Mouse (Mus musculus) MEL (cell line): Measurements from ENCODE around the gene Efs. TPM values are rescaled to one million over a fixed set of nuclear protein-coding genes. Genes with fewer than 3 reads are reported as not detected.

Experiments
- DNase-seq: peaks from one replicate; pipeline ENCODE4 v3.0.0; 2011; ENCODE audit warnings: low read depth, low spot score
- H3K27ac ChIP-seq: 2 replicates; pipeline ENCODE4 v1.5.1; 2012; ENCODE audit warnings: low read depth, mild to moderate bottlenecking, control low read depth, low read length, moderate library complexity; ENCODE audit not compliant: control insufficient read depth
- H3K27me3 ChIP-seq, 2 experiments: fragments of 150-350 bp in 1 of 2; sonication (generic) in 1 of 2; 2 replicates each; pipeline ENCODE4 v1.6.1; 2012; ENCODE audit warnings: low read length in 2 of 2, mild to moderate bottlenecking in 2 of 2, improper control_type of control experiment in 1 of 2, moderate library complexity in 1 of 2; ENCODE audit not compliant: insufficient read depth in 2 of 2, control insufficient read depth in 1 of 2
- H3K36me3 ChIP-seq, 2 experiments: 2 replicates each; pipeline ENCODE4 v1.6.1; 2012 to 2014; ENCODE audit warnings: low read length in 2 of 2, improper control_type of control experiment in 1 of 2, inconsistent platforms in 1 of 2, mild to moderate bottlenecking in 1 of 2; ENCODE audit not compliant: insufficient read depth in 2 of 2, control insufficient read depth in 1 of 2
- H3K4me1 ChIP-seq, 2 experiments: fragments of 150-350 bp in 1 of 2; sonication (generic) in 1 of 2; 2 replicates each; pipeline ENCODE4 v1.6.1; 2012; ENCODE audit warnings: low read length in 2 of 2, improper control_type of control experiment in 1 of 2, mild to moderate bottlenecking in 1 of 2; ENCODE audit not compliant: insufficient read depth in 2 of 2, control insufficient read depth in 1 of 2
- H3K4me3 ChIP-seq, 2 experiments: fragments of 150-350 bp in 1 of 2; sonication (generic) in 1 of 2; 2 replicates each; pipeline ENCODE4 v1.5.1; 2012; ENCODE audit warnings: low read depth in 2 of 2, low read length in 2 of 2, mild to moderate bottlenecking in 2 of 2, moderate library complexity in 2 of 2, control low read depth in 1 of 2, improper control_type of control experiment in 1 of 2; ENCODE audit not compliant: control insufficient read depth in 1 of 2, insufficient read depth in 1 of 2
- H3K79me2 ChIP-seq: 2 replicates; pipeline ENCODE4 v1.6.1; 2012; ENCODE audit warnings: mild to moderate bottlenecking, low read length, moderate library complexity; ENCODE audit not compliant: control insufficient read depth, poor library complexity, insufficient read depth
- H3K9ac ChIP-seq: 2 replicates; pipeline ENCODE4 v1.6.1; 2012; ENCODE audit warnings: low read depth, mild to moderate bottlenecking, control low read depth, low read length, moderate library complexity; ENCODE audit not compliant: control insufficient read depth, poor library complexity, severe bottlenecking
- H3K9me3 ChIP-seq: fragments of 150-350 bp; sonication (generic); replicated peaks from 2 replicates; pipeline ENCODE4 v1.6.1; 2012; ENCODE audit warnings: mild to moderate bottlenecking, low read length, improper control_type of control experiment, moderate library complexity; ENCODE audit not compliant: insufficient read depth
- BHLHE40 ChIP-seq: IDR thresholded peaks from 2 replicates; pipeline ENCODE4 v1.6.1; 2012; ENCODE audit warnings: low read depth, mild to moderate bottlenecking, inconsistent platforms, low read length, improper control_type of control experiment, borderline replicate concordance
- CHD1 ChIP-seq: IDR thresholded peaks from 2 replicates; pipeline ENCODE4 v1.6.1; 2012; ENCODE audit warnings: low read depth, mild to moderate bottlenecking, inconsistent platforms, low read length, improper control_type of control experiment
- E2F4 ChIP-seq: IDR thresholded peaks from 2 replicates; pipeline ENCODE4 v1.6.1; 2011; ENCODE audit warnings: low read depth, low read length, improper control_type of control experiment, borderline replicate concordance
- ELF1 ChIP-seq: IDR thresholded peaks from 2 replicates; pipeline ENCODE4 v1.6.1; 2014; ENCODE audit warnings: low read depth, mild to moderate bottlenecking, inconsistent platforms, low read length, improper control_type of control experiment, moderate library complexity
- EP300 ChIP-seq, 2 experiments: IDR thresholded peaks; 2 replicates each; pipeline ENCODE4 v1.6.1; 2011; ENCODE audit warnings: improper control_type of control experiment in 2 of 2, low read length in 2 of 2, low read depth in 1 of 2, mild to moderate bottlenecking in 1 of 2
- ETS1 ChIP-seq: IDR thresholded peaks from 2 replicates; pipeline ENCODE4 v1.6.1; 2012; ENCODE audit warnings: low read depth, mild to moderate bottlenecking, inconsistent platforms, low read length, improper control_type of control experiment, moderate library complexity
- GABPA ChIP-seq: IDR thresholded peaks from 2 replicates; pipeline ENCODE4 v1.6.1; 2012; ENCODE audit warnings: low read depth, mild to moderate bottlenecking, inconsistent platforms, low read length, improper control_type of control experiment, moderate library complexity
- JUND ChIP-seq: IDR thresholded peaks from 2 replicates; pipeline ENCODE4 v1.6.1; 2011; ENCODE audit warnings: low read depth, mild to moderate bottlenecking, improper control_type of control experiment, low read length
- MAZ ChIP-seq: IDR thresholded peaks from 2 replicates; pipeline ENCODE4 v1.6.1; 2012; ENCODE audit warnings: low read depth, mild to moderate bottlenecking, inconsistent platforms, low read length, improper control_type of control experiment
- MEF2A ChIP-seq: IDR thresholded peaks from 2 replicates; pipeline ENCODE4 v1.6.1; 2014; ENCODE audit warnings: low read depth, mild to moderate bottlenecking, inconsistent platforms, low read length, improper control_type of control experiment; ENCODE audit not compliant: poor library complexity, insufficient replicate concordance, severe bottlenecking; ENCODE audit errors: extremely low read depth
- MYB ChIP-seq: IDR thresholded peaks from 2 replicates; pipeline ENCODE4 v1.6.1; 2011; ENCODE audit warnings: mild to moderate bottlenecking, low read depth, low read length, improper control_type of control experiment
- MYC ChIP-seq: IDR thresholded peaks from 2 replicates; pipeline ENCODE4 v1.6.1; 2011; ENCODE audit warnings: low read depth, mild to moderate bottlenecking, low read length, improper control_type of control experiment, moderate library complexity
- NELFE ChIP-seq: IDR thresholded peaks from 2 replicates; pipeline ENCODE4 v1.6.1; 2011; ENCODE audit warnings: low read depth, low read length, improper control_type of control experiment
- POLR2A ChIP-seq, 2 experiments: IDR thresholded peaks; 2 replicates each; pipeline ENCODE4 v1.6.1; 2011 to 2012; ENCODE audit warnings: low read length in 2 of 2, mild to moderate bottlenecking in 2 of 2, control low read depth in 1 of 2, improper control_type of control experiment in 1 of 2, low read depth in 1 of 2, moderate library complexity in 1 of 2; ENCODE audit not compliant: control insufficient read depth in 1 of 2, insufficient read depth in 1 of 2, poor library complexity in 1 of 2
- POLR2AphosphoS2 ChIP-seq: IDR thresholded peaks from 2 replicates; pipeline ENCODE4 v1.6.1; 2011; ENCODE audit warnings: low read length, improper control_type of control experiment
- POLR2AphosphoS5 ChIP-seq: IDR thresholded peaks from 2 replicates; pipeline ENCODE4 v1.6.1; 2012; ENCODE audit warnings: low read depth, borderline replicate concordance, mild to moderate bottlenecking, inconsistent platforms, low read length, moderate library complexity, mixed read lengths
- RCOR1 ChIP-seq: IDR thresholded peaks from 2 replicates; pipeline ENCODE4 v1.6.1; 2012; ENCODE audit warnings: low read depth, mild to moderate bottlenecking, inconsistent platforms, low read length, improper control_type of control experiment
- SIN3A ChIP-seq: IDR thresholded peaks from 2 replicates; pipeline ENCODE4 v1.6.1; 2012; ENCODE audit warnings: low read length, improper control_type of control experiment, inconsistent platforms
- SMC3 ChIP-seq: IDR thresholded peaks from 2 replicates; pipeline ENCODE4 v1.6.1; 2011; ENCODE audit warnings: low read depth, low read length, improper control_type of control experiment
- TAL1 ChIP-seq: IDR thresholded peaks from 2 replicates; pipeline ENCODE4 v1.6.1; 2012; ENCODE audit warnings: mild to moderate bottlenecking, inconsistent platforms, low read length, moderate library complexity, mixed read lengths
- TBP ChIP-seq: IDR thresholded peaks from 2 replicates; pipeline ENCODE4 v1.8.0; 2011; ENCODE audit warnings: low read depth, low read length, improper control_type of control experiment
- UBTF ChIP-seq: IDR thresholded peaks from 2 replicates; pipeline ENCODE4 v1.6.1; 2012; ENCODE audit warnings: low read depth, mild to moderate bottlenecking, inconsistent platforms, low read length, improper control_type of control experiment, moderate library complexity, borderline replicate concordance; ENCODE audit not compliant: insufficient read depth
- USF1 ChIP-seq: IDR thresholded peaks from 2 replicates; pipeline ENCODE4 v1.6.1; 2014; ENCODE audit warnings: low read depth, mild to moderate bottlenecking, inconsistent platforms, low read length, improper control_type of control experiment, moderate library complexity
- USF2 ChIP-seq, 2 experiments: IDR thresholded peaks; 2 replicates each; pipeline ENCODE4 v1.6.1; 2011 to 2012; ENCODE audit warnings: improper control_type of control experiment in 2 of 2, low read length in 2 of 2, borderline replicate concordance in 1 of 2, inconsistent platforms in 1 of 2, low read depth in 1 of 2, mild to moderate bottlenecking in 1 of 2; ENCODE audit not compliant: insufficient read depth in 1 of 2
- ZC3H11A ChIP-seq: IDR thresholded peaks from 2 replicates; pipeline ENCODE4 v1.6.1; 2012; ENCODE audit warnings: low read depth, mild to moderate bottlenecking, inconsistent platforms, low read length, improper control_type of control experiment
- ZKSCAN1 ChIP-seq: IDR thresholded peaks from 2 replicates; pipeline ENCODE4 v1.6.1; 2012; ENCODE audit warnings: low read depth, mild to moderate bottlenecking, inconsistent platforms, low read length, improper control_type of control experiment, moderate library complexity
- ZMIZ1 ChIP-seq: IDR thresholded peaks from 2 replicates; pipeline ENCODE4 v1.6.1; 2012; ENCODE audit warnings: low read depth, mild to moderate bottlenecking, inconsistent platforms, low read length, improper control_type of control experiment, moderate library complexity
- ZNF384 ChIP-seq: IDR thresholded peaks from 2 replicates; pipeline ENCODE4 v1.6.1; 2012; ENCODE audit warnings: low read depth, mild to moderate bottlenecking, inconsistent platforms, low read length, improper control_type of control experiment
- polyA plus RNA-seq, 2 experiments: library from polyadenylated mRNA; stranded (reverse) in 1 of 2; unstranded in 1 of 2; fragments of >175 nt in 1 of 2; fragments of >200 nt in 1 of 2; gene quantifications; 2 replicates each; pipeline versions ENCODE4 v1.2.1 to v1.2.4; 2012; ENCODE audit warnings: low replicate concordance in 2 of 2, low read depth in 1 of 2; ENCODE audit not compliant: insufficient read length in 2 of 2, insufficient read depth in 1 of 2, missing spikeins in 1 of 2
- total RNA-seq: library from RNA; depleted of rRNA; stranded (reverse); fragments of 300-350 nt; gene quantifications from 2 replicates; pipeline ENCODE4 v1.2.3, GENCODE M21; 2012

The Efs gene
- total and polyA plus RNA-seq, 3 experiments: not detected

DNA sequence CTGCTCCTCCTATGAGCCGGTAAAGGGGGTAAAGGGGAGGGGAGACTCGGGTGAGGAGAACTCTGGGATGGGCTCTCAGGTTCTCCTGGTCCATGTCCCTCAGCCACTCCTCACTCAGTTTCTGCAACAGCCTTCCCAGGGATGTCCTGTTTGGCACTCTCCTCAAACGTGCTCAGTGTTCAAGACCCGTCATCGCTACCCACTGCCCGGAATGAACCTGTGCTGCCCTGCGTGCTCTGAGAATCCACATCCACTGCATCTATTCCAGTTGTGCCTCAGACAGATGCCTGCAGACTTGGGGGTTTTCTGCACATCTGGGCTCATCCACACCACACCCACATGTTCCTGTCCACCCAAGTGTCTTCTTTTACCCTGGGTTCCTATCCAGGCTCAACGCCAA, 16.6 kb upstream of the Efs start:
- H3K36me3 ChIP-seq: no peaks in the 10 kb centered on the region
- H3K4me3 ChIP-seq: no peak overlapping the region

DNA sequence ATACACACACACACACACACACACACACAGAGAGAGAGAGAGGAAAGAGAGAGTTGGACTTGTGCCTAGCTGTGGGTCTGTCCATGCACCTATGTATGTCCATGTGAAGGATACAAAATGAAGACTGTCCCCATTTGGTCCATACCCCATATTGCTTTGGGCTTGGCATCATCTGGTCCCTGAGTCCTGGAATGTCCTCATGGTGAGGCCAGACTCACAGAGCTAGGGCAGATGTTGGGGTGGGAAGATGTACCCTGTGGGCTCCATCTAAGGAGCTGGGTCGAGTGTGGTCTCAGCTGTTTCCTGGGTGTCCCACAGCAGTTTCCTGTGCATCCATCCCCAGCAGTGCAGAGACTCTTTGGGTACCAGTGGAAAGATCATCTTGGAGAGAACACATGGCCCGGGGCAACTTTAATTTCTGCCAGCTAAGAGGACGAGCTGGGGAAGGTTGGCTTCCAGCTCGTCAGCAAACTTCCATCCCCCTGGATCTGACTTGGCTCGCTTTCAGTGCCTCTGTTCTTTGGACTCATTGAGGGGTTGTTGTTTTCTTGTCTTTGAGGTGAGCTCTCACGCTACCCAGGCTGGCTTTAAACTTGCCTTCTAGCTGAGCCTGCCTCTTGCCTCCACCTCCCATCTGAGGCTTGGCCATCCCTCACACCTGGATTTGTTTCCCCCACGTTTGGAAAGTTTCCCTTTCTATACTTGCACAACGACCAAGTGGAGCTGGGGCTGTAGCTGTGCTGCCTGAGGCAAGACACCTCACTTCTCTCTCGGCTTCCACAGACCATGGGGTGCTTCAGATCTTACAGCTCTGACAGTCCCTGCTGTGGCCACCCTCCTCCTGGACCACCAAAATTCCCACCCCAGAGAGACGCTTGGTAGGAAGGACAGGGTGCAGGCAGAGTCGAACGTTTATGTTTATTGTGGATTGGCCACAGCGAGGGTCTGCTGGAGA, 15.4 kb upstream of the Efs start:
- peaks cover 0 to 5% of the 10 kb centered on the region in 2 experiments; a peak in 1 of 4 replicates for H3K36me3 ChIP-seq
- DNase-seq: no peak
- H3K4me3 ChIP-seq: no peak overlapping the region
- no peaks in the 10 kb centered on the region for H3K79me2 ChIP-seq
- H3K27me3 ChIP-seq: no peaks in the 10 kb centered on the region; a peak in 1 of 4 replicates
- TF ChIP-seq E2F4: no peak
- no peak for TF ChIP-seq ZMIZ1
- no peak for TF ChIP-seq MYC
- TF ChIP-seq CHD1: no peak
- TF ChIP-seq USF2 (IDR thresholded peaks at IDR 0.05; ENCODE audit: borderline replicate concordance in 1 of 2, insufficient read depth in 1 of 2, low read depth in 1 of 2, low read length in 2 of 2): no peak
- no peak for TF ChIP-seq TAL1
- TF ChIP-seq EP300 (IDR thresholded peaks at IDR 0.05; ENCODE audit: low read depth in 1 of 2, low read length in 2 of 2): no peak
- TF ChIP-seq BHLHE40: no peak
- TF ChIP-seq MYB: no peak
- no peak for TF ChIP-seq TBP
- TF ChIP-seq MAZ: no peak
- TF ChIP-seq POLR2AphosphoS5: no peak
- TF ChIP-seq ZNF384: no peak
- TF ChIP-seq POLR2A (IDR thresholded peaks at IDR 0.05; ENCODE audit: control insufficient read depth in 1 of 2, insufficient read depth in 1 of 2, low read depth in 1 of 2, low read length in 2 of 2, poor library complexity in 1 of 2): no peak
- no peak for TF ChIP-seq ZKSCAN1
- no peak for TF ChIP-seq USF1
- H3K4me1 ChIP-seq: peaks cover 0 to 8% of the 10 kb centered on the region in 2 experiments; a peak in 1 of 4 replicates
- no peak overlapping the region for H3K27ac ChIP-seq
- H3K9me3 ChIP-seq: no peaks in the 10 kb centered on the region
- no peak overlapping the region for H3K9ac ChIP-seq

More for the DNA sequence above, 16.6 kb upstream of the Efs start:
- no peak for DNase-seq
- Histone ChIP-seq H3K9ac (no peak overlapping the region), H3K27ac (no peak overlapping the region), H3K27me3 (no peaks in the 10 kb centered on the region; a peak in 1 of 4 replicates), H3K9me3 (no peaks in the 10 kb centered on the region), H3K4me1 (no peaks in the 10 kb centered on the region), H3K79me2 (no peaks in the 10 kb centered on the region)
- no peak for TF ChIP-seq MYC
- TF ChIP-seq ZC3H11A: no peak
- no peak for TF ChIP-seq USF1
- TF ChIP-seq GABPA: no peak
- no peak for TF ChIP-seq ELF1
- no peak for TF ChIP-seq ZKSCAN1
- TF ChIP-seq USF2 (IDR thresholded peaks at IDR 0.05; ENCODE audit: borderline replicate concordance in 1 of 2, insufficient read depth in 1 of 2, low read depth in 1 of 2, low read length in 2 of 2): no peak
- TF ChIP-seq UBTF: no peak
- TF ChIP-seq E2F4: no peak
- TF ChIP-seq ZNF384: no peak
- no peak for TF ChIP-seq POLR2AphosphoS2
- no peak for TF ChIP-seq POLR2A (IDR thresholded peaks at IDR 0.05; ENCODE audit: control insufficient read depth in 1 of 2, insufficient read depth in 1 of 2, low read depth in 1 of 2, low read length in 2 of 2, poor library complexity in 1 of 2)
- TF ChIP-seq JUND: no peak
- TF ChIP-seq NELFE: no peak
- no peak for TF ChIP-seq ETS1
- no peak for TF ChIP-seq MEF2A
- no peak for TF ChIP-seq RCOR1
- TF ChIP-seq SIN3A: no peak
- no peak for TF ChIP-seq SMC3
